Mouse (Mus musculus) gastrocnemius, postnatal 4 days (tissue): Measurements from ENCODE around the gene Sh3rf3. TPM values are rescaled to one million over a fixed set of nuclear protein-coding genes. Genes with fewer than 3 reads are reported as not detected.

ENCODE experiments used
- DNase-seq, 2 experiments: peaks; one replicate each; pipeline ENCODE4 v3.0.0; 2021 to 2022; ENCODE audit warnings: low spot score in 2 of 2, mixed read lengths in 2 of 2
- total RNA-seq, 2 experiments: library from RNA; stranded (reverse); gene quantifications; 2 replicates each; pipeline ENCODE4 v1.2.3; 2021

Gene Sh3rf3
- total RNA-seq, 2 experiments from 2014 or later, result 6.6 to 6.7 TPM

DNA sequence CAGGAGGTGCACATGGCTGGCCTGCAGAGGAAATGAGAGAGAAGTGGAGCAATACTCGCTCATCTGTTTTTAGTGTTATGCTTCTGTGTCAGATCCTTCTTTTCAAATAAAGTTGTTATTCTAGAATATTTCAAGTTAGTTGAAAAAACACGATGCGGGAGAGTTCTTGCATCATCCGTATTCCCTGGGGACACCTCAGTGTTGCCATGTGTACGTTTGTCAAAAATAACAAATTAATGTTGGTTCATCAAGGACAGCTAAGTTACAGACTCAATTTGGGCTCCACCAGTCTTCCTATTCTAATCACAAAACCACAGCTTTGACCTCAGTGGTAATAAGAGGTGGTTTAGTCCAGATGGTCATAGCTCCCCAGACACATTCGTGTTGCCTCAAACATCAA, 35.4 kb downstream of the Sh3rf3 start:
- no peak for DNase-seq

DNA sequence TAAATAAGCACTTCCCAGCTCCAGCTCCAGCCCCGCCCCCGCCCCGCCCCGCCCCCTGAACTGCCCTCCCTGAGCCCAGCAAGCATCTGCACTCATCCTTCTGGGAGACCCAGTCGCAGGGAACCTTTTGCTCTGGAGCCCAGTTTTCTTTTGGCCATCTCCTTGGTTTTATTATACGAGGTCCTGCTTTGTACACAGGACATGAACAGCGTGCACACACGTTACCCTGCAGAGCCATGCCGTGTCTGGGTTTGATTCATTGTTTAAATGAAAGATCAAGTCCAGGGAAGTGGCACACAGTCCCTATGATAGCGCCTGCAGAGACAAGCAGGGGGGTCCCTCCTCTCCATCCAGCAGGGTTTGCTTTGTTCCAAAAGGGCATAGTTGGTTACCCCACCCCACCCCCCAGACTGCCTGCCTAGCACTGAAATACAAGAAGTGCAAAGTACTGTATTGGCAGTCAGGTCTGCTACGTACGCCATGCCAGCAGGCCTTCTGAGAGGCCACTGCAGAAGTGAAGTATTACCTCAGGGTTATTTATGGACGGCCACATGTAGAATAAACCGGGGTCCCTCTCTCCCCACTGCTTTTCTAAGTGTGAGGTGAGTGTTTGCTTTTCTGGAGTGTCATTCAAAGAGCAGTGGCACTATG, 41.5 kb downstream of the Sh3rf3 start:
- no peak for DNase-seq

DNA sequence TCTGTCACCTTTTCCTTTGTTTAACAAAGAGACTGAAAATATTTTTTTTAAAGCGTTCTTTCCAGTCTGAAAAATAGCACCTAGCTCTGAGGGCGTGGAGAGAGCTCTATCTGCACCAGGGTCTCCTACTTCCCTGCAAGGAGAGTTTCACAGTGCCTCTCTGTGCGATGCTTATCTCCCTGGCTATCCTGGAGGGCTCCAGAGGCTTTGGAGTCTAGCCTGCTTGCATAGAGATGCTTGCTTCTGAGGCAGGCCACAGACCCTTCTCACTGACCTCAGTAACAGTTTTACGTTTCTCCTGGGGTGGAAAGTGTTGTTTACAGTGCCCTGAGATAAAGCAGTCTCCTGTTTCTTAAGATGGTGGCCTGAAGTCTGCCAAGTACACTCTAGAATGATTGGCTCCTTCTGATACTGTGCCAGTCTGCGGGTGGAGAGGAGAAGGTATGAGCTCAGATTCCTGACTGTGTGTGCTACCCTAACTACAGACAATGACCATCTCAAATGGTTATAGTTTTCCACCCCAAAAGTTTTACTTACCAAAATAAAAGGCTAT, 42.1 kb downstream of the Sh3rf3 start:
- DNase-seq, result no peak

DNA sequence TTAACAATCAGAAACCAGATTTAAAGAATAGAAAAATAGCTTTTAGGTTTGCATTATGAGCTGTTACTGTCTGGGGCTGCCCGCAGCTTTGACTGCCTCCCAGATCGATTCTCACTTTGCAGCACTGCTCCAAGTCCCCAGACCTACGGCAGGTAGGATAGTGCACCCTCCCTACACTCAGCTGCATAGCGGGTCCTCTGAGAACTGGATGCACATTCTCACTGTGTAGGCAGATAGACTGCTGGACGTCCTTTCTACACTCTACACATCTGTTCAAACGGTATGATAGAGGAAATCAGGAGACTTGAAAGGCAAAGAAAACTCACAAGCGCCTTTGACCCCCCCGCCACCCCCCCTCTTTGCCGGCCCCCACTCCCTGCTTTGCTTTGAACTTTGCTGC, 42.7 kb downstream of the Sh3rf3 start:
- no peak for DNase-seq

DNA sequence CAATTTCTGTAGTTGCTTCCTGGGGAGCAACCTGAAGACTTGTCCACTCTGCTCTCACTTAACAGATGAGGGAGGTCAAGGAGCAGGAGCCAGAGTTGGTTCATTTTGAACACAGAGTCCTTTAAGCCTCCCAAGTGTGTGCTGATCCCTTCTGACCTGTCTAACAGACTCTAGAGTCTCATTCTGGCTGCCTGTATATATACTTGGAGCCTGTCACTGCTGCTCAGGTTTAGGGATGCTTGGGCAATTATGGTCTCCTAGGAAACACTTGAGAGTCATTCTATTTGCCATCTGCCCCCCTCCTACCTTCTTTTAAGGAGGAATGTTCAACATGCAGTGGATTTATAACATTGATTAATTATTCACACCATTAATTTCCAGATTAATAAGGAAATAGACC, 43.6 kb downstream of the Sh3rf3 start:
- no peak for DNase-seq

DNA sequence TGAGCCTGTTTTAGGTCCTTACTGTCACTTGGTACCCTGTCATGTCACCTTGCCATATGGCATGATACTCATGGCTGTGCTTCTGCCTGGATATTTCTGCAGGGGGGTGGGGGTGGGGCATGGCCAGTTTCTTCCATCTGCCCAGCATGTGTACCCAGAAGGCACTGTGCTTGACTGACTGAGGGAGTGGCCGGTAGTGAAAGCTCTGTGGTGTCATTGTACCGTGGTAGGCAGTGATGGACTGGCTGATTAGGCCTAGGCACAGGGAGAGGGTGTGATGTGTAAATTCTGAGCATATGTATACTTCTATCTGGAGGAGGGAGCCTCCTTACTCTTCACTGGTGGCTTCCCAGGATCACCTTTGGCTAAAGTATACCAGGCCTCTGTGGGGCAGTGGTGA, 51.6 kb downstream of the Sh3rf3 start:
- DNase-seq, result no peak

DNA sequence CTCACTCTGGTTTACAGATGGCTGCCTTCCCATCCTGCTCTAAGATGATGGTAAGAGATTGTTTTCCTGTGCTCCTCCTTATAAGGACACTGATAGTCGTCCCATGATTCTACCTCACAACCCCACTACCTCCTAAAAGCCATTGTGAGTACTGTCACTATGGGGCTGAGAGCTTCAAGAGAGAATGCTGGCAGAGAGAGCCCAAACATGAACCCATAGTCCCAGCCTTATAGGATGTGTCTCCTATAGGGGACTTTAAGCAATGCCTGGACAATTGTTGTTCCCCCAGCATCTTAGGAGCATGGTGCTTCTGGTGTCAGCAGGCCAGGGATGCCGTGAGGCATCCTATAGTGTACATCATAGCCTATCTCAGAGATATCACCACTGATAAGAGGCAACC, 54.4 kb downstream of the Sh3rf3 start:
- no peak for DNase-seq

DNA sequence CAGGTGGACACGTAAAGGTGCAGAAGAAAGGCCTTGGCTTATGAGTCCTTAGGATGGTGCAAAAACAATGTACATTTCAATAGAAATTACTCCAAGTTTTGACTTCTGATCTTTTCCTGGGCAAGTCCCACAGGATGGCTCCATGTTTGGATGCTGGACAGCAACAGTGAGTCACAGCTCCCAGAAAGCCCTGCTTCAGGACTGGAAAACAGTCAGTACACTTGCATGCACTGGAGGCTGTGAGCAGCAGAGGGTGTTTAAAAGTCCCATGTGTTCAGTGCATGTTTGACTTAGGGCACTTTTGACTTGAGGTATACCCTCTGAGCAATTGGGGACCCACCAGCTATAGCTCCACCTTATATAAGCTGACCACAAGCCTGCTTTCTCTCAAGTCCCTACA, 56.7 kb downstream of the Sh3rf3 start:
- DNase-seq, result no peak

DNA sequence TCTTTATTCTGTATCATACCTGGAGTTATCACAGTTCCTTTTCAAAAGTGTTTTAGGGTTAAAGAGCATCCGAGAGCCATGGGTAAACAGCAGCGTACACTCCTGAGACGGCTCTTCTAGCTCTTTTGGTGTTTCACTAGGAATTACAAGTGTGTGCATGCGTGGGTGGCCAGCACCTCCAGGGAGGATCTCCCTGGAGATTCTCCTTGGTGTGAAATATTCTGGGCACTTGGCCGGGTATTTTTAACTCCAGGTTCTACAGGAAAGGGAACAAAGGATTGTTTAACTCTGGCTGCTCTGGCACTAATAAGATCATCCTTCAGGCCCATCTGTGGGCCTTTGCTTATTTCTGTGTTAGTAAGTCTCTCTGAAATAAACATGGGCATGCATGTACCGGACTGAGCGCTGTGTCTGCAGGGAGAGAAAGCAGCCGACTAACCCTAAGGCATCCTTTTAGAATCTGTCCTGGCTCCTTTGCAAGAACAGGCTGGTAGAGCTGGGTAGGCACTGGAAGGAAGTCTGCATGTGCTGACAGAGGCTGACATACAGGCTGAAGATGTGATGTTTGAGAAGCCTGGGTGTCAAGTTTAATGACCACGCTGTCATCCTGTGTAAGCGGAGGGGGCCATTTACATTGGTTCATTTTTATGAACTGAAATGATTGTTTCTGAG, 58.1 kb downstream of the Sh3rf3 start:
- DNase-seq, result no peak

DNA sequence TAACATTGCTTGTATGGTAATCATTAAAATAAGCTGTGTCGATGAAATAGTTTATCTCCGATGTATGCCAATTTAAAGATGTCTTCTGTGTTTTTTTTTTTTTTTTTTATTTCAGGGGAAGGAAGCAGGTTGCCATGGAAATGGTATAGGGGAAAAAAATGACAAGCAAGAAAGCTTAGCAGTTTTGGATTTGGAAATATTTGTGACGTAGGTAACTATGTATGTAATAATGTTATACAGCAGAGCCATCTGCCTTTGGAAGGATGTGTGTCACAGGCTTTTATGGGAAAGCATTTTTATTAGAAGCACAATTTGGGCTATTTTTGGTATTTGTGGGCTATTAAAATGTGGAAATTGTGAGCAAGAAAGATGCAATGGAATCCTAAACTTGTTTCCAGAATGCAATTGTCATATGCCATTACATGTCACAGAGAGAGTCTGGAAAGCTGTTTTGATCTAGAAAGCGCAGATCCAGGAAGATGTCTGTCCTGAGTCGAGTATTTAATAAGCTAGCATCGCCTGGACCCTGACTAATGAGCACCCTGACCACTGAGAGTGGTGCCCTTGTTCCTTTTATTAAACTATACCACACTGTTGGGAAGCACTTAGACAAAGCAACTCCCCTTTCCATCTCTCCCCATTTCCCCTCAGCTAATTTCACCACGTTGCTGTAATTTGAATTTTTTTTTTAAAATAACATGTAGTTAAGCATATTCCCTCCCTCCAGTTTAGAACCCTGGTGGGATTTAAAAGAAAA, 58.8 kb downstream of the Sh3rf3 start:
- DNase-seq, result no peak

DNA sequence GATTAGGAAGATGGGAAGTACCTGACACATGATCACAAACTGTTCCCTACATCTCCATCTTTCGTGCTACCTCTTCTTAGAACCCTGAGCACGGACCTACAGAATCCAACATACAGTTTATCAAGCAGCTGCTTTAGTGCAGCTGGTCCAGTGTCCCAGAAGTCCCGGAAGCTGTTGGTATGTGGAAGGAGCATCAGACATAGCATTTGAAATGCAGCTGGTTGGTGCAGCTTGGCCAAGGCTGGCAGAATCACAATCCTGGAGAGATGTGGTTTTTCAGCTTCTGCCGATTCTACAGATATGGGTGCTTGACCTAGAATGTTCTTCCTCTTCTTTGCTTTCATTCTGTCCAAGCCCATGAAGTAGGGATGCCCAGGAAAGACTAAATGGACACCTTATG, 64.7 kb downstream of the Sh3rf3 start:
- no peak for DNase-seq

DNA sequence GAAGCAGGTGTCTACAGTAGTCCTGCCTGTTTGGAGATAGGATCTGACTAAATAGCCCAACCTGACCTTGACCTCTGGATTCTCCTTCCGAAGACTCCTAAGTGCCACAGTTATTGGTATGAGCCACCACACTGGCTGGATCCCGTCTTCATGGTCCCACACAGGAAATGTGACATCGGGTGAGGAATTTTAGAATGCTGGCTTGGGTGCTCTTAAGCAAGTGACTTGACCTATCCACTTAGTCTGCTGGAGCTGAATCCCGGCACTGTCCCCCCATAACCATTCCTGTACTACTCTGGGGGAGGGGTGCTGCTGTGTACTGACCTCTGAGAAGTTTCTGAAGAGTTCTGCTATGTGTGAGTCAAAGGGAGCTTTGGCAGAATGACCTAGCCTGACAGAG, 65.5 kb downstream of the Sh3rf3 start:
- DNase-seq, result no peak

DNA sequence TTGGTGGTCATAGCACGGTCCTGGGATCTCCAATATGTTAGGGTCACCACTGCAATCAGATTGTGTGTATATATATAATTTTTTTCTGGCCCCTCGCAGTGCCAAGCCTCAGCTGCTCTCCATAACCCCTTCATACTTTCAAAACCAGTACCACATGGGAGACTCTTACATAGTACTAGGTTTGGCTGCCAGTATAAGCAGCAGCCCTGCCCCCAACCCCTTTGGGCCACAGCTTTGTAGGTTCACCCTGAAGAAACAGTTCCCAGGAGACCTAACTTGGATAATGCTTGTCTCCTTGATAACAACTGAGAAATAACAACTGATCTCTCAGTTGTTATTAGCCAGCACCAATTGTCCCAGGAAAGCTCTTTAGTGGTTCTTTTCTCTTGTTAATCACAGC, 69.6 kb downstream of the Sh3rf3 start:
- no peak for DNase-seq

DNA sequence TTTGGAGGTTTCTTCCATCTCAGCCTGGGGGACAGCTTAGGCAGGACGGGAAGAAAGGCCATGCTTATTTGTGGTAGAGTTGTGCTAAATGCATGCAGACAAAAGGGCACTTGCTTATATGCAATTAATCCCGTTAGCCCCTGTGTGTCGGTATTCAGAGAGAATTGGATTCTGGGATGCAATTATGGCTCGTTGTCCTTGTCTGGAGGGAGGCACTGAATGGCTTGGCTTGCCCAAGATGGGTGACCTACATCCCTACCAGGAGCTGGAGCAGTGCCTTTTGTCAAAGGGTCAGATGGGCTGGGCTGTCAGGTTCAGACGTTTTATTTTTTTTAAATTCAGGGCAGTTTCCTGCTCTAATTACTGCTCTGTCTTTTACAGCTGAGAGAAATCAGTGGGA, 72.2 kb downstream of the Sh3rf3 start:
- DNase-seq, result no peak

DNA sequence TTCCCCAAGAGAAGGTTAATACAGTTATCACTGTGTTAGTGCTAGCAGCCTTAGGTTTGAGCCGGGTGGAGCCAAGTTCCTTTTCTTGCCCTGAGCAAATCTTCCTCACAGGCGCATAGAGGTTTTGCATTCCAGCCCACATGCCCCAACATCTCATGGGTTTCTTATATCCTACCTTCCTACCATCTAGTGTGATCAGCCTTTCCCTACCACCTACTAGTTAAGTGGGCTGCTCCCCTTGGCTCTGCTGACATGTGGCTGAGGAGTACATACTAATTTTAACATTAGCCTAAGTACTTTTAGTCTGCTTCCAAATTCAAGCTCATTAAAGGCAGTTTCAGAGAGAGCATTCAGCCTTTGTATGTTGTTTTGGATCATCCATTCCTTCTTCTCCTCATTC, 72.7 kb downstream of the Sh3rf3 start:
- DNase-seq, result no peak

DNA sequence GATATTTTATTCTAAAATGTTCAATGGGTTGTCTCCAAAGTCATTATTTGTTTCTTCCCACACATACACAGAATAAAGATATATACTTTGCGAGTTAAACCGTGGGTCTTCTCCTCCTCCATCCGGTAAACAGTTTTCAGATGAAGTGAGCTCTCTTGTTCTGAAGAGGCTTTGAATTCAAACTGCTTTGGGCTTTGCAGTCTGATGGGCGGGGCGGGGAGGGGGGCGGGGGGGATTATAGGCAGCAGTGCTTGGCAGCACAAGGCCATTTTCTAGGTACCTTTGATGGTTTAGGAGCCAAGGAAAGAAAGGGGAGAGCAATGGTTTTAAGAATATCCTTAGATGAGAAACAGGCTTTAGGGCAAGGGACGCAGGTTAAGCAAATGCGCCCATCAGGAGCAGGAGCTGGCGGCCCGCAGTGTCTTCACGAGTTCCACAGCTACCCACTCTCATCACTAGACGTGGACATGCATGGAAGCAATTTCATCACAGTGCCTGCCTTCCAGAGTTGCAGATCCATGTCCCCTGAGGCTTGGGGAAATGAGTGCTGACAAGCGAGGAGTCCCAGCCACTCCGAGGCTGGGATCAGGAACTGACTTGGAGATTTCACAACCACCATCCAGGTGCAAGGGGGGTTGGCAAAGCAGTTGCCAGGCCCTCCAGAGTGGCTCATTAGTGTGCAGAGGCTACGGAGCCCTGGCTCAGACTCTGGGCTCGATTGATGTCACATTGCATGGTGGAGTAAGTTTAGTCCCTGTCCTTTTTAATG, 77.7 kb downstream of the Sh3rf3 start:
- DNase-seq, result no peak

DNA sequence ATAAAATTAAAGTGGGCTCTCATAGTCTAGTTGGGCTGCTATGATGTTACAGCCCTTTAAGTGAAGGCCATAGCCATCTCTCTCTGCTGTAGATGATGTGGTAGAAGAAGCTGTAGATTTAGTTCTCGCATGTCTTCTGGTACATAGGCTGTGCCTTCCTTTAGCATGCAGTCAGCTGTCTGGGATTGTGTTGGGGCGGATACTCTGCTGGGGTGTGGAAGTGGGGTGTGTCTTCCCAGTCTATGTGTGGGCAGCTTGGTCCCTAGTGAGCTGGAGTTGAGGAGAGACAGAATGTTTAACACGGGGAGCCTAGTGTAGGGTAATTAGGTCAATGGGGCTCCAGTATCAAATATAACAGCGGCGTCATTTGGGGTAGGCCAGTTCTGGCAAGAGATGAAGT, 82.3 kb downstream of the Sh3rf3 start:
- DNase-seq, result no peak

DNA sequence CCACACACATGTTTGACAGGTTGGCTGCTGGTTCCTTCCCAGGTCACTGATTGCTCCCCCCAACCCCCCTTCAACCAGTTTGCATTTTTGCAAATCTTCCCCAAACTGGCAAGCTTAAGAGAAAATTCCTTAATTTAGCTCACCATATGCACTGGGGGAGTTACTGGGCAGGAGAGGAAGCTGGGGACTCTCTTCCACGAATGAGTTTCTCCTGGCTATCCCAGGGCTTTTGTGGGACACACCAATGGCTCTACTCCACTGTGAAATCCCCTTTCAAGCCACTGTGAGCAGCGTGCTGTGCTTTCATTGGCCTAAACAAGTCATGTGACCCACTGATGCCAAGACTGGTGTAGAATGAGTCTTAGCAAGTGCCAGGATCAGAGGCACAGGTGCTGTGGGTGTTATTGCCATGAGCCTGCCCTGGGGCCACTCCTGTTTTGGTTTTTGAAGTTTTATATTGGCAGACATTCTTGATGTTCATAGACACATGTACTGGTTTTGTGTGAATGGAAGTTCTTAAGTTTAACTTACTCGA, 83.9 kb downstream of the Sh3rf3 start:
- DNase-seq, result no peak

DNA sequence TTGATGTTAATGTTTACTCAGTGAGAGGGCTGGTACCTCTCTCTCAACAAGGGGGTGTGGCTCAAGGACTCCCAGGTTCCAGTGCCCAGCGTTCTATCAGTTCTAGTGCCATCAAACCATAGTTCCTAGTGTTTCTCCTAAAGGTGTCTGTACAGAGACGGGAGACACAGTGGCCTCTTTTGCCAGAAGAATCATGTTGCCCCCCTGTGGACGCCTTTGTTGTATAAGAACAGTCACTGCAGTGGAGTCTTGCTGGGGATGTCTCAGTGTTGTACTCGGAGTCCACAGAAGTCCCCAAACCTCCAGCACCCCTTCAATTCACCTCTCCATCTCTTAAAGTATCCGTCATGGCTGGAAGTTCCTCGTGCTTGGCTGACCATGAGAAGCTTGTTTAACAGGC, 92.1 kb downstream of the Sh3rf3 start:
- DNase-seq, result no peak

DNA sequence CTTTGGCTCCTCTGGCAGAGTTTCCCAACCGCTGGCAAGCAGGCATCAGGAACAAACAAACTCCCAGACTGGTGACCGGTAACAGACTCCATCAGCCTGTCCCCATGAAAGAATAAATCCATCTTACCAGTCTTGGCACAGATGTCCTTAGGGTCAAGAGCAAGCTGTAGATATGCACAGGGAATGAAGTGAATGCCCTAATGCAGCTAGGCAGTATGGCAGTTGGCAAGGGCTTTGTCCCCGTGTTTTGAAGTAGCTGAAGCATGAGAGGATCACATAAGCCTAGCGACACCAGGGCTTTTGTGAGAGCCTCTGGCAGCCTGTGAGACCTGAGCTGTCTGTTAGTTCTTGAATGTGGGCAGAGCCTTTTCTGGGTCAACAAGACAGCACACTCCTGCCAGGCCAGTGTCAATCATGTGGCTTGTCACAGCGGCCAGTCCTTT, 93.9 kb downstream of the Sh3rf3 start:
- no peak for DNase-seq

DNA sequence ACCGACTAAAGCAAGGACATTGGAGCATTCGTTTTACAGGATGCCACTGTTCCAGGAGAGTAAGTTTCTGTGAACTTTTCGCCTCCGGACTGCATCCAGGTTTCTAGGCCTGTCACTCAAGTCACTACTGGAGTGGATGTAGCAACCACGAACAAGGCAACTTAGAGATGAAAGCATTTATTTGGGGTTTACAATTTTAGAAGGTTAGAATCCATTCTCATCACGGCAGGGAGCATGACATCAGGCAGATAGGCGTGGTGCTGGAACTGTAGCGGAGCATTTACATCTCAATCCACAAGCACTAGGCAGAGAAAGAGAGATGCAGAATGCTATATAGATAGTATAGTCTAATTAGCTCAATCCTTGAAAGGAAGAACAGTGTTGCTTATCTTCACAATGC, 95.3 kb downstream of the Sh3rf3 start:
- no peak for DNase-seq
